Mouse (Mus musculus) adrenal gland, postnatal 4 days (tissue): ENCODE results near the gene Pes1. TPM values are rescaled to one million over a fixed set of nuclear protein-coding genes. Genes with fewer than 3 reads are reported as not detected.
"Not testable (repeated sequence)": the region's sequence is repeated elsewhere in the genome, so short reads cannot be mapped to it uniquely, and the experiment has no call there.

Experiments
- DNase-seq, 2 experiments: peaks; one replicate each; pipeline ENCODE4 v3.0.0; 2021 to 2022; ENCODE audit warnings: low spot score in 2 of 2, mixed read lengths in 2 of 2
- total RNA-seq, 2 experiments: library from RNA; stranded (reverse); gene quantifications; 2 replicates each; pipeline ENCODE4 v1.2.3; 2021

The Pes1 gene
- total RNA-seq, 2 experiments from 2014 or later, result 79.7 to 80.7 TPM

- peak; percentile 37 to 43 for DNase-seq
Observed at GRCm38 (mm10) chr11:4001603-4002002, 37.8 kb downstream of the Pes1 start.

DNA sequence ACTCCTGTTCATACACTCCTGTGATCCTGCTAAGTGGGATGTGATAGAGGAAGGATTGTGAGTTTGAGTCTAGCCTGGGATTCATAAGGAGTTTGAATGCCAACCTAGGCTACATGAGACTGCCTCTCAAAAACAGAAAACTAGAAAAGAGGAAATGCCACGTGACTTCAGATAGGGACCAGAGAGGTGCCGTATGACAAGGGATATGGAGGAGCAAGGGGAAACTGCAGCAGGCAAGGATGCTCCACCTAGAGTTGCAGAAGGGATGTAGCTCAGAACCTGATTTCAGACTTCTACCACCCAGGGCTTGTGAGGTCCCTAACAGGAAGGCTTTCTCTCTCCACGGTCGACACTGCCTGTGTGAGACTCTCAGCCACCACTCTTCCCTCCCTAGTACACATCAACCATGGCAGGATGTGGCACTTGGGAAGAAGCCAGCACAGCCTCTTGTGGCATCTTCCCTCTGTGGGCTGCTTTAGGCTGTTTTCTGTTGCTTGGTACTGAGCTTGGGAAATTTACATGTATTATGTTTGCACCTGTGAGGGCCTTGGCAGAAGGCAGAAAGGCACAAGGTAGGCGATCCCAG is 41.5 kb downstream of the Pes1 start:
- no peak for DNase-seq

GRCm38 (mm10) chr11:4006462-4006861 is 42.7 kb downstream of the Pes1 start:
- no peak for DNase-seq

GRCm38 (mm10) chr11:4012616-4013015 is 48.8 kb downstream of the Pes1 start:
- DNase-seq, result no peak

GRCm38 (mm10) chr11:4015796-4016195 is 52.0 kb downstream of the Pes1 start:
- not testable (repeated sequence) for DNase-seq

- DNase-seq, result not testable (repeated sequence)
Observed at GRCm38 (mm10) chr11:4022111-4022510, 58.3 kb downstream of the Pes1 start.

- no peak for DNase-seq
Observed at GRCm38 (mm10) chr11:4023321-4023720, 59.5 kb downstream of the Pes1 start.

- DNase-seq, result no peak
Observed at GRCm38 (mm10) chr11:4027066-4027465, 63.3 kb downstream of the Pes1 start.

DNA sequence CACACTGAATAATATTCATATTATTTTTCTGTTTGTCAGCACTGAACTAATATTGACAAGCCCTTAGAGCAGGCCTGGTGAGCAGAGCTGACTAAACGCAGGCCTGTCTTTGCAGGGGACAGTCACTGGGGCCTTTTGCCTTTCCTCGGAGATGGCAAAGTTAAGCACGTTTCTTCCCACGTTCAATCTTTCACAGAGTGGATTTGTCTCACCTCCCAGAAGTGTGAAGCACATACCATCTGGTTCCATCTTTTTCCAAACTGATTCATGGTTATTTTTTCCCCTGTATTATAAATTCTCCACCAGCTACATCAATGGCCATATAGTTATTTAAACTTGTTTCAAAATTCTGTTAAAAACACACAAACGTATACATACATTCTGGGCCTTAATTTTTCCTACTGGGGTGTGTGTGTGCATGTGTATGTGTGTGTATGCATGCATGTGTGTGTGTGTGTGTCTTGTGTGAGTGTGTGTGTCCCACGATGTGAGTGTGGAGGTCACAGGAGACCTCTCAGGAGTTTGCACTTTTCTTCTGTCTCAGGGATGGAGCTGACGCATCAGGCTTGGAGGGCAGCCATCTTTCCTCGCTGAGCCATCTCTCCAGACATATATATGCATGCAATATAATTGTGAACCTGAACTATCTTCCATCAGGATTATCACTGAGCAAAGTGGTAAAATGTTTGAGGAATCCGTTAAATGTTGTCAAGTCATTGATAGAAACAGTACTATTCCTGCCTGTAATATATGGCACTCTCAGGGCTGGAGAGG is 64.0 kb downstream of the Pes1 start:
- no peak for DNase-seq

- no peak for DNase-seq
Observed at GRCm38 (mm10) chr11:4029343-4029742, 65.6 kb downstream of the Pes1 start.

Other genes with a start within 250 kb of the Pes1 start
- gene Osbp2, start 100.1 kb upstream of the Pes1 start, total RNA-seq, result 1 to 10 TPM; 2.4 to 2.5 TPM
- gene 4921536K21Rik, start 68.9 kb upstream of the Pes1 start, total RNA-seq, result under 1 TPM; 0.56 to 0.62 TPM
- 1 to 10 TPM; 6.2 to 6.5 TPM for gene Dusp18, start 68.7 kb upstream of the Pes1 start, total RNA-seq
- 1 to 10 TPM; 5.8 to 7.8 TPM for gene Slc35e4, start 49.3 kb upstream of the Pes1 start, total RNA-seq
- gene Tcn2, start 31.8 kb upstream of the Pes1 start, total RNA-seq, result 100 to 1,000 TPM; 102 to 141 TPM
- gene 4930556J24Rik, start 12.8 kb downstream of the Pes1 start, total RNA-seq, result under 1 TPM in 1 of 2 experiments, not detected in 1; 0.25 TPM
- 1 to 10 TPM; 2.0 to 3.0 TPM for gene Gal3st1, start 19.7 kb downstream of the Pes1 start, total RNA-seq
- gene Sec14l4, start 67.5 kb downstream of the Pes1 start, total RNA-seq, result 1 to 10 TPM; 2.4 to 5.0 TPM
- under 1 TPM; 0.51 to 0.59 TPM for gene Sec14l3, start 100.9 kb downstream of the Pes1 start, total RNA-seq
- 10 to 100 TPM; 17.3 to 17.7 TPM for gene Mtfp1, start 131.5 kb downstream of the Pes1 start, total RNA-seq
- gene Sec14l2, start 159.4 kb downstream of the Pes1 start, total RNA-seq, result 10 to 100 TPM in 1 of 2 experiments, 1 to 10 TPM in 1; 4.4 to 15.0 TPM
- 10 to 100 TPM; 32.0 to 34.8 TPM for gene Rnf215, start 171.2 kb downstream of the Pes1 start, total RNA-seq
- 10 to 100 TPM; 13.8 to 18.6 TPM for gene Ccdc157, start 196.3 kb downstream of the Pes1 start, total RNA-seq
- gene Sf3a1, start 196.4 kb downstream of the Pes1 start, total RNA-seq, result 10 to 100 TPM; 70.4 to 71.6 TPM
- 10 to 100 TPM; 19.0 to 19.9 TPM for gene Tbc1d10a, start 222.8 kb downstream of the Pes1 start, total RNA-seq